Mouse (Mus musculus): ENCODE data around the gene Nrg4. TPM values are rescaled to one million over a fixed set of nuclear protein-coding genes. Genes with fewer than 3 reads are reported as not detected.
A peak's percentile ranks its signal among the peaks of the same experiment; 100 is the strongest.
"Not testable (repeated sequence)": the region's sequence is repeated elsewhere in the genome, so short reads cannot be mapped to it uniquely, and the experiment has no call there.

The Nrg4 gene
- polyA plus RNA-seq, 1 experiment from 2014 or later, result 1.1 TPM

DNA sequence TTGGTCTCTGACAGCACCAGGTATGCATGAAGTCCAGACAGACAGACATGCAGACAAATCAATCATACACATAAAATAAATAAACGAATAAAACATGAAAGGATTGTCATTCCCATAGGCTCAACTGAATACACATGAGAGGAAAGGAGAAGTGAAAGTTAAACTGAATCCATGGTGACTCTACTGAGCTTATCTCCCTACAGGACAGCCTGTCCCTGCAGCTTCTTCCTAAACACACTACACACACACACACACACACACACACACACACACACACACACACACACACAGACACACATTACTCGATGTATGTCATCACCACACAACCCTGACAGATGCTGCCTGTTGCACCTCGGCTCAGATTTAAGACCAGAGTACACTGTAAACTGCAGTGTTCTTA, 82.6 kb downstream of the Nrg4 start:
- H3K4me2 ChIP-seq, result no peak overlapping the region
- H3K4me1 ChIP-seq, result 0 out of 2 replicates have a peak, but pooled peaks cover 4% of the 10 kb centered on the region
- no peaks in the 10 kb centered on the region for H3K27me3 ChIP-seq (replicated peaks)
- no peak overlapping the region for H3K4me3 ChIP-seq
- no peaks in the 10 kb centered on the region for H3K9me3 ChIP-seq
- no peaks in the 10 kb centered on the region for H3K36me3 ChIP-seq (replicated peaks)
- H3K9ac ChIP-seq, result no peak overlapping the region
- no peak for ATAC-seq (replicated peaks)
- WGBS, result 91% methylated on average over 3 of the region's 3 CpGs
- H3K27ac ChIP-seq, result no peak overlapping the region

DNA sequence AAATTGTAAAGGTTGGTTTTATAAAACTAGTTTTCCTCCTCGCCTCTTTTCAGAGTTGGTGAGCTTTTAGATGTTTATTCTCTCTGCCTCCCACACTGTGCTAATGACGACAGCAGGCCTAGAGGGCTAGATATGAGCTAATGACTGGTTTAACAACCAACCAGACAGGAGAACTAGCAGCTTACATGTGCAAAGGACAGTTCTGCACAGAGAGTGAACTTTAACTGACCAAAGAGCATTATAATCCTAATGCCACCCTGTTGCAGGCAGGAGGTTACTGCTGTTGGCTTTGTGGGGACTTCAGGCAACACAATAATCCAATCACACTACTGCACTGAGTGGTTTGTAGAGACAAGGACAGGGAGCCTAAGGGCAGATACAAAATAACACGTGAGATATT, 83.4 kb downstream of the Nrg4 start:
- H3K27ac ChIP-seq, result no peak overlapping the region
- ATAC-seq (replicated peaks), result no peak
- no peaks in the 10 kb centered on the region for H3K27me3 ChIP-seq (replicated peaks)
- no peak overlapping the region for H3K4me2 ChIP-seq
- no peaks in the 10 kb centered on the region for H3K9me3 ChIP-seq
- H3K36me3 ChIP-seq (replicated peaks), result no peaks in the 10 kb centered on the region
- 78% methylated on average over 3 of the region's 3 CpGs for WGBS
- no peak overlapping the region for H3K4me3 ChIP-seq
- H3K9ac ChIP-seq, result no peak overlapping the region
- 0 out of 2 replicates have a peak, but pooled peaks cover 4% of the 10 kb centered on the region for H3K4me1 ChIP-seq

DNA sequence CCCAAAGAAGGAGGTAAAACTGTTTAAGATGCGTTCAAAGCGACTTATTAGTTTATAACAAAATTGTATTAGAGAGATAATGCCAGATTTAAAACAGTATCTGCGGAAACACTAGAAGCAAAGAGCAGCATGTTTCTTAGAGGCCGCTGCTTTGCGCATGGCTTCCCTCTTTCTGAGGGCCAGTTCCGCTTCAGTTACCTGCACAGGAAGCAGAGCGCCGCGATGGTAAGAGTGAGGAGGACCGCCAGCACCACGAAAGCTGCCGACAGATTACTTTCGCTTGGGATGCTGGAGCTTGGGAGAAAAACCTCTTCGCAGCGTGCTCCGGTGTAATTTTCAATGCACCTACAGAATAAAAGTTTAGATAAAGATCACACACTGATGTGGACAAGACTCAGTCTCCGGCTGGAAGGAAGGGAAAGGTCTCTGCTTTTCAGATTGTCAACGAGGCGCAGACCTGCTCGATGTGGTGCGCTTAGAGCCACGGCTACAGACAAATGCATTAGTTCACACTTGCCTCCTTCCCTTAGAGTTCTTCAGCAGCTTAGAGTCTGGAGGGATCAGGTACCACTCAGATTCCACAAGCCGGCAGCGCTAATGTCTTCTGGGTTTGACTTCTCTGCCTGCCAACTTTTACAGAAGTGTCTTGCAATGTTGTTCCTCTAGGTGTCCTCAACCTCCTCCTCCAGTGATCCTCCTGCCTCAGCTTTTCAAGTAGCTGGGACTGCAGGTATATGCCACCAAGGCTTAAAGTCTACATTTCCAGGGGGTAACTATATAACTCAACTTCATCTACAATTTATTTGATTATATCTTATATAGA, 84.6 kb downstream of the Nrg4 start:
- Histone ChIP-seq H3K9me3 (no peaks in the 10 kb centered on the region), H3K4me1 (0 out of 2 replicates have a peak, but pooled peaks cover 4% of the 10 kb centered on the region), H3K9ac (no peak overlapping the region), H3K27me3 (replicated peaks) (no peaks in the 10 kb centered on the region), H3K36me3 (replicated peaks) (no peaks in the 10 kb centered on the region), H3K4me3 (peak overlapping the region; percentile 16; the same call in 1 of the 2 replicates), H3K27ac (no peak overlapping the region), H3K4me2 (peak overlapping the region; percentile 39)
- 32% methylated on average over 24 of the region's 24 CpGs for WGBS
- no peak for ATAC-seq (replicated peaks)

DNA sequence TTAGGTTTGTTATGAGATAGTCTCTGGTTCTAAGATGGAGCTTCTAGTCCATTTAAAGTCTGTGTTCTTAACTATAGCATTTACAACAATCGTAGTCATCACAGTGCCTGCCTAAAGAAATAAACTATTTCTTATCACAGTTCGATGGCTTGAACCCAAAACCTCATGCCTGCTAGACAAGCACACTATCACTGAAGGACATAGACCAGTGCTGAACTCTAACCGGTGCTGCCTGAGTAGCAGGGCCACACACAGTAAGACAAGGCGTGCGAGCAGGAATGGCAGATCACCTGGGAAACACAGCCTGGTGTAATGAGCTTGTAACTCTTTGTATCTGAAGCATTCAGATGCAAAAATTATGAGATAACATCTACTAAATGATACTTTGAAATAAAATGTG, 85.8 kb downstream of the Nrg4 start:
- H3K27ac ChIP-seq, result no peak overlapping the region
- no peak overlapping the region for H3K9ac ChIP-seq
- no peak for ATAC-seq (replicated peaks)
- no peaks in the 10 kb centered on the region for H3K27me3 ChIP-seq (replicated peaks)
- 83% methylated on average over 5 of the region's 5 CpGs for WGBS
- no peak overlapping the region for H3K4me2 ChIP-seq
- no peak overlapping the region for H3K4me3 ChIP-seq
- H3K36me3 ChIP-seq (replicated peaks), result no peaks in the 10 kb centered on the region
- H3K4me1 ChIP-seq, result 0 out of 2 replicates have a peak, but pooled peaks cover 4% of the 10 kb centered on the region
- H3K9me3 ChIP-seq, result no peaks in the 10 kb centered on the region

DNA sequence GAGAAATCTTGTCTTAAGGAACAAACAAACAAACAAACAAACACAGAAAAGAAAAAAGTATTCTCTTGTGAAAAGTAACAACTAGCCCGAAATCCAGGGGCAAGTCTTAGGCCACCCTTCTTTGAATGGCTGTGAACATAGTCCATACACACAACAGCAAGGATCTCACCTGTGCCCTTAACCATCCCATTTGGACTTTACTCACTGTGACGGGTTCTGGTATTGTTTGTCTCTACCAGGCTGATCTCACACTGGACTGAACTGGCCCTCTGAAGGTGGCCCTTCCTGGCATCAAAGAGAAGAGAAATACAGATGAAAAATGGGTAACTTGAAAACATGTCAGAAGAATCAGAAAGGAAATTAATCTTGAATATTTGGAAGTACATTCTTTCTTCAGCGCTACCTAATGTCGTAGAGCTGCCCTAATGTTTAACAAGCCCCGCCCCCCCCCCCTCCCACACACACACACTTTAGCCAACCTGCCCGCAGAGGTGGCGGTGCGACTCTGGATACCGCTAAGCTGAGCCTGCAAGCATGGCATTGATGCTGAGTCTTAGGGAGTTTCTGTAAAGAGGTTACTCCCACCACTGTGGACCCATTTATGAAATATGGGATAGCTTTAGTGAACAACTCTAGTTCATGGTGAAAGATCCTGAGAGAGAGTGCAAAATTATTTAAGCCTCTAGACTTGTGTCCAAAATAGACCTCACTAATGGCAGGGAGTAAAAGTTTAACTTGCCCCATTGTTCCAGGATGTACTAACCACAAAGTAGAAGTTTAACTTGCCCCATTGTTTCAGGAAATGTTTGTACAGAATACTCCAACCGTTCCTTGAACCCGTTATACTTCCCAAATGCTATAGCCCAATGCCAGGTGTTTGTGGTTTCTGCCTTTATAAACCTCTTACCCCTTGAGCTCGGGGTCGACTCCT, 90.1 kb downstream of the Nrg4 start:
- 79% methylated on average over 13 of the region's 13 CpGs for WGBS
- Histone ChIP-seq H3K27ac (no peak overlapping the region), H3K4me3 (no peak overlapping the region), H3K27me3 (replicated peaks) (no peaks in the 10 kb centered on the region), H3K4me2 (no peak overlapping the region), H3K36me3 (replicated peaks) (no peaks in the 10 kb centered on the region), H3K9me3 (no peaks in the 10 kb centered on the region), H3K4me1 (no peaks in the 10 kb centered on the region), H3K9ac (no peak overlapping the region)
- ATAC-seq (replicated peaks), result no peak

DNA sequence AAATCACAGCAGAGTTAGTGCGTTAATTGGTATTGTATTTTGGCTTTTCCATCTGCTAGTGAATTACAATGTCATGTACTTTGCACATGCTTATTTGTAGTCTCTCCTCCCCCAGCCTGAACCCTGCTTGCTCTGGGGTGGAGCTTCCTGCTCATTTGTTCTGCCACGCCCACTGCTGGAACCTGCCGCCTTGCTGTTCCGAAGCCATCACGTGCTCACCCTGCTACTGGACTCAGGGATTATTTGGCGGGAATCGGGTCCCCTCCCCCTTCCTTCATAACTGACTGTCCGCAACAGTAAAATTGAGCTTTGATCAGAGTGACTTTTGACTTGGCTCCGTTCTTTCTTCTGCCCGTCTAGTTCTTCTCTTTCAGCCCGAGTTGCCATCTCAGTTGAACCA, 93.6 kb downstream of the Nrg4 start:
- not testable (repeated sequence) for H3K27me3 ChIP-seq (replicated peaks); H3K27ac ChIP-seq; H3K4me1 ChIP-seq; H3K4me3 ChIP-seq; ATAC-seq (replicated peaks); H3K36me3 ChIP-seq (replicated peaks); H3K4me2 ChIP-seq; H3K9ac ChIP-seq; H3K9me3 ChIP-seq
- WGBS, result 78% methylated on average over 11 of the region's 11 CpGs

- WGBS, result 91% methylated on average over 7 of the region's 7 CpGs
- no peak for ATAC-seq (replicated peaks)
- H3K4me2 ChIP-seq, result no peak overlapping the region
These were observed 94.1 kb downstream of the Nrg4 start for GRCm38 (mm10) chr9:55232586-55232985.

DNA sequence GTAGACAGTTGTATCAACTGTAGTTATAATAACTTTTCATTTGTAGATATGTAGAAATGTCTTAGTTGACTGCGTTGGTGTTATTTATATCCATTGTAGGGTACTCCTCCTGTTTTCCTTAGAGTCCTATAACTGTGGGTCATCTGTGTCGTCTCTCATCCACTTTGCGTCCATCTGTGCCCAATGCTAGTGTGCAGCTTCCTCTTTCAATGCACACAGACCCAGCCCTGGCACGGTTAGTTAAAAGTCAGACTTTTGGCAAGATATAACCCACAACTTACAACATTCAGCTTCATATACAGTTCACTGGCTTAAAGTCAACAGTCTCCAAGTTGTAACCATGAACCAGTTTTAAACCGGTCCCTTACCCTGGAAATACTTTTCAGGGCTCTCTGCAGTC, 94.5 kb downstream of the Nrg4 start:
- no peak overlapping the region for H3K9ac ChIP-seq
- 94% methylated on average over 5 of the region's 5 CpGs for WGBS
- no peaks in the 10 kb centered on the region for H3K36me3 ChIP-seq (replicated peaks)
- H3K4me3 ChIP-seq, result no peak overlapping the region
- H3K4me2 ChIP-seq, result no peak overlapping the region
- H3K9me3 ChIP-seq, result no peaks in the 10 kb centered on the region
- ATAC-seq (replicated peaks), result no peak
- no peaks in the 10 kb centered on the region for H3K4me1 ChIP-seq
- H3K27ac ChIP-seq, result no peak overlapping the region
- no peaks in the 10 kb centered on the region for H3K27me3 ChIP-seq (replicated peaks)

More at GRCm38 (mm10) chr9:55232586-55232985, 94.1 kb downstream of the Nrg4 start:
- Histone ChIP-seq H3K36me3 (replicated peaks) (no peaks in the 10 kb centered on the region), H3K27ac (no peak overlapping the region), H3K4me1 (no peaks in the 10 kb centered on the region), H3K9ac (no peak overlapping the region), H3K9me3 (no peaks in the 10 kb centered on the region), H3K4me3 (no peak overlapping the region), H3K27me3 (replicated peaks) (no peaks in the 10 kb centered on the region)

DNA sequence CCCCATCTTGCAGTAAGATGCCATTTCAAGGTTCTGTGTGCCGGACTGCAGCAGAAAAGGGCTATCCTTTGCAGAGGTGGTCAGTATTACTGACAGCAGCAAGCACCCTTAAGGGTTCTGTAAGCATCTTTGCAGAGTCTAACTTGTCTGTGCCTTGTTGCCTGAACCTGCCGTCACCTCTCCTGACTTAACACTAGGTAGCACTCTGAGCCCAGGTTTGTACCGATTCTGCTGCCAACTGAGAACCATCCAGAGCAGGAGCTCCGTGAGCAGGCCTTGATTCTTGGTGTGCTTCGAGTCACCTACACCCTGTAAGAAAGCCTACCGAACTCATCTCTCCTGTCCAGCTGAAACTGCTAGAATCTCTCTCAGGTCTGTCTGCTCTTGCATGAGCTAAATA, 95.1 kb downstream of the Nrg4 start:
- H3K27me3 ChIP-seq (replicated peaks), result no peaks in the 10 kb centered on the region
- no peak overlapping the region for H3K9ac ChIP-seq
- no peak for ATAC-seq (replicated peaks)
- no peaks in the 10 kb centered on the region for H3K36me3 ChIP-seq (replicated peaks)
- H3K4me3 ChIP-seq, result no peak overlapping the region
- H3K4me2 ChIP-seq, result no peak overlapping the region
- 67% methylated on average over 6 of the region's 6 CpGs for WGBS
- no peaks in the 10 kb centered on the region for H3K4me1 ChIP-seq
- no peak overlapping the region for H3K27ac ChIP-seq
- no peaks in the 10 kb centered on the region for H3K9me3 ChIP-seq

- Histone ChIP-seq H3K27me3 (replicated peaks) (no peaks in the 10 kb centered on the region), H3K9ac (no peak overlapping the region), H3K27ac (no peak overlapping the region), H3K4me3 (no peak overlapping the region), H3K4me1 (no peaks in the 10 kb centered on the region), H3K9me3 (no peaks in the 10 kb centered on the region), H3K4me2 (no peak overlapping the region), H3K36me3 (replicated peaks) (peaks cover 4% of the 10 kb centered on the region; the same call in 1 of the 2 replicates)
- ATAC-seq (replicated peaks), result no peak
- WGBS, result 78% methylated on average over 10 of the region's 10 CpGs
These were observed 97.6 kb downstream of the Nrg4 start for GRCm38 (mm10) chr9:55229010-55229409.

DNA sequence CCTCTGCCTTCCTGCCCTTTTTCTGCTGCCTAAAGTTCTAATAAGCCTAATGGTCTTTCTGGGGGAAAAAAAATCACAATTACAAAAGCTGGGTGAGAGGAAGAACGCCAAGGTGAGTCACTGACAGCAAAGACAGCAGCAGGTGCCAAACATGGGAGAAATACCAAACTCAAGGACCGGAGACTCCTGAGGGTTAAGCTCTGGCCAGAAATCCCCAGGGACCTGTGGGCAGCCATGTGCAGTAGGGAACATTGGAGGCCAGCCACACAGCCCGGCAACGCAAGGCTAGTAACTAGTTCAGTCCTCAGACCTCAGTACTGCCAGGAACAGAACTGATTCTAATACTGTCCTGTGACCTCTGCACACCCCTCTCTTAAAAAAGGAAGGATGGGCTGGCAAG, 98.5 kb downstream of the Nrg4 start:
- Histone ChIP-seq H3K27ac (no peak overlapping the region), H3K4me3 (no peak overlapping the region), H3K9ac (no peak overlapping the region), H3K36me3 (replicated peaks) (peaks cover 11% of the 10 kb centered on the region; the same call in 1 of the 2 replicates), H3K9me3 (no peaks in the 10 kb centered on the region), H3K4me2 (no peak overlapping the region), H3K27me3 (replicated peaks) (no peaks in the 10 kb centered on the region), H3K4me1 (no peaks in the 10 kb centered on the region)
- 91% methylated on average over 4 of the region's 4 CpGs for WGBS
- ATAC-seq (replicated peaks), result no peak

GRCm38 (mm10) chr9:55226251-55226650, 100.4 kb downstream of the Nrg4 start:
- Histone ChIP-seq H3K27me3 (replicated peaks) (no peaks in the 10 kb centered on the region), H3K4me3 (no peak overlapping the region), H3K9ac (no peak overlapping the region), H3K4me2 (no peak overlapping the region), H3K9me3 (no peaks in the 10 kb centered on the region), H3K36me3 (replicated peaks) (peaks cover 26% of the 10 kb centered on the region), H3K27ac (no peak overlapping the region), H3K4me1 (no peaks in the 10 kb centered on the region)
- 68% methylated on average over 3 of the region's 3 CpGs for WGBS
- ATAC-seq (replicated peaks), result no peak

All from midbrain, embryonic 15.5 days (tissue).